Mouse (Mus musculus): ENCODE results near the gene Emc8. TPM values are rescaled to one million over a fixed set of nuclear protein-coding genes. Genes with fewer than 3 reads are reported as not detected.
A peak's percentile ranks its signal among the peaks of the same experiment; 100 is the strongest.

The Emc8 gene
- polyA plus RNA-seq (2014; fragmentation: Nextera tagmentation; extraction: Ambion mirVana): 369 TPM in 2 replicates

DNA sequence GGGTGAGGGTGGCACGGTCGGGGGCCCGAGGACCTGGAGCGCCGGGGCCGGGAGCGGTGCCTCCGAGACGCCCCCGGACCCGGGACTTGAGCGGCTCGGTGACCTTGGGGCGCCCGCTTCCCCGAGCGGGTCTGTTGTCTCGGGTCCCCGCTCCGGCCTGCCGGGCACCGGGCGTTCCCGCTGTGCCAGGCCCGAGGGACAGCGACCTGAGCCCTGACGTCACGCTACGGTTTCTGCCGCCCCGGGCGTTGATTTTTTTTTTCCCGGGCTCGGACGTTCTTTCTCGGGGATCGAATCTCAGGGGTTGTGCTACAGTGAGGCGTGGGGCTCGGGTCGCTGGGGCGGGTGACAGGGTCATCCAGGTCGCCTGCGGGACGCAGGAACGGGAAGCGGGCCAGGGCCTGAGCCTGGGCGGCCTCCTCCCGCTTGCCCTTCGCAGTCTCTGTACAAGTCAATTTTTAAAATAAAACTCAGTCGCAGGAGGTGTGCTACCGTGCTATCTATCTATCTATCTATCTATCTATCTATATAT lies at the start of gene Emc8:
Gene Emc8 (minus strand): TSS at position 200 of the 532 bp plus-strand sequence.
- peak within 1 kb of the TSS; percentile 95 for H3K9ac ChIP-seq (ENCODE audit: low read length)
- no peaks in the 10 kb centered on the region for H3K27me3 ChIP-seq (ENCODE audit: control insufficient read depth, insufficient read depth, low read length)
- under 1% methylated on average over 46 of the region's 51 CpGs for WGBS
- H3K9me3 ChIP-seq (ENCODE audit: control insufficient read depth, low read length): no peaks in the 10 kb centered on the region
- peak within 1 kb of the TSS; percentile 97 for H3K4me3 ChIP-seq (ENCODE audit: low read depth, low read length)
- peak within 1 kb of the TSS; percentile 83 for H3K27ac ChIP-seq (replicated peaks; ENCODE audit: low read depth, low read length)
- peaks cover 14% of the 10 kb centered on the region for H3K36me3 ChIP-seq (ENCODE audit: control insufficient read depth, insufficient read depth, low read length)
- peak within 1 kb of the TSS; percentile 90 for H3K4me2 ChIP-seq (ENCODE audit: low read depth, severe bottlenecking)
- DNase-seq (ENCODE audit: low spot score): no peak
- H3K4me1 ChIP-seq (ENCODE audit: control insufficient read depth, insufficient read depth, low read length): peaks cover 19% of the 10 kb centered on the region
- ATAC-seq (ENCODE audit: insufficient number of reproducible peaks, low FRiP score, low TSS enrichment, low read depth): no peak

DNA sequence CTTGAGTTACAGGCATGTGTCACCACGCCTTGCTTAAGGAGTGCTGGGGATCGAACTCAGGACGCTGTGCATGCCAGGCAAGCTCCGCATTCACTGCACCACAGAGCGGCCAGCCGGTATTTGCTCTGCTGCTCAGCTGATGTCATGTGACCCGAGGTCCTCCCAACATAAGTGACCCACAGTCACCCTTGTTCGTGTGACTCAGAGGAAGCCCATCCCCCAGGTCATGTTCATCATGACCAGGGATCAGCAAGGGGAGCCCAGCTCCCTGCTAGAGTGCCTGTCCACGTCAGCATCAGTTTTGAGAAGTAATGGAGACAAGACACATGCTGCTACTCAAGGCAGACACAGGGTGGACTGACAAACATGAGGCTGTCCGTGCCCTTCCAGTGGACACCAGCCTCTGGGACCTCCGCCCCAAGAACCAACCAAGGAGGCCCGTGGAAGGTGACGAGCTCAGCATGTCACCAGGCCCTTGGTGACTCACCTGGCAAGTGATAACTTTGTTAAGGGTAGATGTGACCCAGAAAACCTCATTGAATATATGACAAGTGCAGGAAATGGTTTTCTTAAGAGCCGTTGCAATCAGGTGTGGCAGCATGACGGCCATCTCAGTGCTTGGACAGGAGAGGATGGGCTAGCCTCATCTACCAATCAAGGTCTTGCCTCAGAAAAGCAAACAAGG lies 47.8 kb upstream of the Emc8 start:
- Histone ChIP-seq H3K4me1 (ENCODE audit: control insufficient read depth, insufficient read depth, low read length) (no peaks in the 10 kb centered on the region), H3K9ac (ENCODE audit: low read length) (no peak overlapping the region), H3K27ac (replicated peaks; ENCODE audit: low read depth, low read length) (no peak overlapping the region), H3K4me2 (ENCODE audit: low read depth, severe bottlenecking) (no peak overlapping the region), H3K27me3 (ENCODE audit: control insufficient read depth, insufficient read depth, low read length) (no peaks in the 10 kb centered on the region), H3K36me3 (ENCODE audit: control insufficient read depth, insufficient read depth, low read length) (no peaks in the 10 kb centered on the region), H3K9me3 (ENCODE audit: control insufficient read depth, low read length) (no peaks in the 10 kb centered on the region), H3K4me3 (ENCODE audit: low read depth, low read length) (no peak overlapping the region)
- DNase-seq (ENCODE audit: low spot score): no peak
- ATAC-seq (ENCODE audit: insufficient number of reproducible peaks, low FRiP score, low TSS enrichment, low read depth): no peak
- 79% methylated on average over 15 of the region's 15 CpGs for WGBS

DNA sequence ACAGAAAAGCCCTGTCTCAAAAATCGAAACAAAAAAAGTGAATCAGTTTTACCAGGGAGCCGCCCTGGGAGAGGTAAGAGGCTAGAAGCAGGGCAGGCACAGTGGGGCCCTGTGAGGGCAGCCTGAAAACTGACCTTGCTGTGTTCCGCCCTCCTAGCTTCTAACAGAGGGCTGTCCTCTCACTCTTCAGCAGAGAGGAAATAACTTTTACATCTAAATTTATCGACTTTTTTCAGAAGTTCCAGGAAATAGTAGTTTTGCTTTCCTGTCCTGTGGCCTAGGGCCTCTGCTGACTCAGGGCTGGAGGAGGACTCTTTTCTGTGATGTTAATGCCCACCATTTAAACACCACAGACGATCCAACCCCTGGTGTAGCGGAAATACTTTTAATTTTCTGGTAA lies 46.8 kb upstream of the Emc8 start:
- ATAC-seq (ENCODE audit: insufficient number of reproducible peaks, low FRiP score, low TSS enrichment, low read depth): no peak
- no peaks in the 10 kb centered on the region for H3K9me3 ChIP-seq (ENCODE audit: control insufficient read depth, low read length)
- no peak overlapping the region for H3K9ac ChIP-seq (ENCODE audit: low read length)
- DNase-seq (ENCODE audit: low spot score): no peak
- H3K4me2 ChIP-seq (ENCODE audit: low read depth, severe bottlenecking): no peak overlapping the region
- no peak overlapping the region for H3K27ac ChIP-seq (replicated peaks; ENCODE audit: low read depth, low read length)
- no peak overlapping the region for H3K4me3 ChIP-seq (ENCODE audit: low read depth, low read length)
- no peaks in the 10 kb centered on the region for H3K27me3 ChIP-seq (ENCODE audit: control insufficient read depth, insufficient read depth, low read length)
- 81% methylated on average over 6 of the region's 6 CpGs for WGBS
- no peaks in the 10 kb centered on the region for H3K36me3 ChIP-seq (ENCODE audit: control insufficient read depth, insufficient read depth, low read length)
- H3K4me1 ChIP-seq (ENCODE audit: control insufficient read depth, insufficient read depth, low read length): no peaks in the 10 kb centered on the region

DNA sequence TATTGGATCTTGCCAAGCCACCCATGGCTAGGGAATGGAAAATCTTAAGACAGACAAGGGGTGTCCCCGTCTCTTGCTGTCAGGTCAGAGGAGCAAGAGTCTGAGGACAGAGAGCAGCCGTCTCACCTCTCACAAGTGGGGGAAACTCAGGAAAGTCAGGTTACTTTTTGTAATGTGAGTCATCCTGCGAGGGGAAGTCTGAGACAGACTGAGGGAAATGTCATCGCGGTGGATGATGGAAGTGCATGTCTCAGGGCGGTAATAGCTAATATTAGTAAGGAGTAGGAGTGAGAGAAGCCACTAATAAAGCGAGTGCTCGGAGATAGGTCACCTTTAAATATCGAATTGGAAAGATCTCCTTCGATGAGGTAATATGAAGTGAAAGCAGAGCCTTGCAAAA lies 40.8 kb upstream of the Emc8 start:
- no peaks in the 10 kb centered on the region for H3K36me3 ChIP-seq (ENCODE audit: control insufficient read depth, insufficient read depth, low read length)
- no peak for ATAC-seq (ENCODE audit: insufficient number of reproducible peaks, low FRiP score, low TSS enrichment, low read depth)
- no peak for DNase-seq (ENCODE audit: low spot score)
- H3K27ac ChIP-seq (replicated peaks; ENCODE audit: low read depth, low read length): no peak overlapping the region
- H3K4me1 ChIP-seq (ENCODE audit: control insufficient read depth, insufficient read depth, low read length): 0 out of 2 replicates have a peak, but pooled peaks cover 3% of the 10 kb centered on the region
- no peaks in the 10 kb centered on the region for H3K9me3 ChIP-seq (ENCODE audit: control insufficient read depth, low read length)
- H3K4me2 ChIP-seq (ENCODE audit: low read depth, severe bottlenecking): no peak overlapping the region
- no peak overlapping the region for H3K9ac ChIP-seq (ENCODE audit: low read length)
- 83% methylated on average over 10 of the region's 10 CpGs for WGBS
- H3K27me3 ChIP-seq (ENCODE audit: control insufficient read depth, insufficient read depth, low read length): no peaks in the 10 kb centered on the region
- H3K4me3 ChIP-seq (ENCODE audit: low read depth, low read length): no peak overlapping the region

DNA sequence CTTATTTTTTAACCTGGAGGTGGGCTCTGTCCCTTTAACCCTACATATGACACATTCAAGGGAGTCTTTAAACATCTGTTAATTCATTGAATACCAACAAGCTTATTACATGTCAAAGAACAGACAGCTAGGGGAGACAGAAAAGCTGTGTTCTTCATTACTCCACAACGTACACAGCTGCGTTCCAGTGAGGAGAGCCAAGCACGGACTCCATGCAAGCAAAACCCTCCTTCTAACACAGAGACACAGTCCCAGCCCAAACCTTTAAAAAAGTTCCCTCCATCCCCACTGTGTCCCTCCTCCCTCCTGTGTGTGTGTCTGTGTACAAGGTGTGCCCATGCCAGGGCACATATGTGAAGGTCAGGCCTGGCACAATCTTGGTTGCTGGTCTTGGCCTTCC lies 37.8 kb upstream of the Emc8 start:
- H3K36me3 ChIP-seq (ENCODE audit: control insufficient read depth, insufficient read depth, low read length): no peaks in the 10 kb centered on the region
- no peak overlapping the region for H3K4me3 ChIP-seq (ENCODE audit: low read depth, low read length)
- H3K4me2 ChIP-seq (ENCODE audit: low read depth, severe bottlenecking): no peak overlapping the region
- no peak overlapping the region for H3K27ac ChIP-seq (replicated peaks; ENCODE audit: low read depth, low read length)
- ATAC-seq (ENCODE audit: insufficient number of reproducible peaks, low FRiP score, low TSS enrichment, low read depth) (no peak), DNase-seq (ENCODE audit: low spot score) (no peak)
- H3K9me3 ChIP-seq (ENCODE audit: control insufficient read depth, low read length): no peaks in the 10 kb centered on the region
- whole genome bisulfite sequencing: 77% methylated on average over 3 of the region's 3 CpGs
- 0 out of 2 replicates have a peak, but pooled peaks cover 3% of the 10 kb centered on the region for H3K4me1 ChIP-seq (ENCODE audit: control insufficient read depth, insufficient read depth, low read length)
- H3K27me3 ChIP-seq (ENCODE audit: control insufficient read depth, insufficient read depth, low read length): no peaks in the 10 kb centered on the region
- H3K9ac ChIP-seq (ENCODE audit: low read length): no peak overlapping the region

DNA sequence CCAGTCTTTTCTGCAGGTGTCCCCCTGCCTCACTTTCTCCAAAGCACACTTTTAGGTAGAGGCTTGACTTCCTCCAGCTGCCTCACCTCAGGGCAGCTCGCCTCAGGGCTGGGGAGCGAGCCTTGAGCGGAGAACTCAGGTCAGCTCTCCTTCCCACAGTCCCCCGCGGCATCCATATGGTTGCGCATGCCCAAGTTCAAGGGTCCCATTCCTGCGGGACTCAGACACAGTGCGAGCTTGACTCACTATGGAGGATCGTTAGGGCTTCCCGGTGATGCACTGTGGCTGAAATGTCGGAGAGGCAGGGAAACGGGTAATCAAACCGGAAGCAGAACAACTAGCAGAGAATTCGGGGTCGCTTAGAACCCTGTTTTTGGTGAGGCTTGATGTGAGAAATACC lies 36.8 kb upstream of the Emc8 start:
- no peak overlapping the region for H3K4me2 ChIP-seq (ENCODE audit: low read depth, severe bottlenecking)
- WGBS: 70% methylated on average over 15 of the region's 15 CpGs
- H3K4me3 ChIP-seq (ENCODE audit: low read depth, low read length): no peak overlapping the region
- 0 out of 2 replicates have a peak, but pooled peaks cover 3% of the 10 kb centered on the region for H3K4me1 ChIP-seq (ENCODE audit: control insufficient read depth, insufficient read depth, low read length)
- H3K9me3 ChIP-seq (ENCODE audit: control insufficient read depth, low read length): no peaks in the 10 kb centered on the region
- no peak overlapping the region for H3K9ac ChIP-seq (ENCODE audit: low read length)
- H3K36me3 ChIP-seq (ENCODE audit: control insufficient read depth, insufficient read depth, low read length): no peaks in the 10 kb centered on the region
- ATAC-seq (ENCODE audit: insufficient number of reproducible peaks, low FRiP score, low TSS enrichment, low read depth) (no peak), DNase-seq (ENCODE audit: low spot score) (no peak)
- H3K27me3 ChIP-seq (ENCODE audit: control insufficient read depth, insufficient read depth, low read length): no peaks in the 10 kb centered on the region
- H3K27ac ChIP-seq (replicated peaks; ENCODE audit: low read depth, low read length): no peak overlapping the region

DNA sequence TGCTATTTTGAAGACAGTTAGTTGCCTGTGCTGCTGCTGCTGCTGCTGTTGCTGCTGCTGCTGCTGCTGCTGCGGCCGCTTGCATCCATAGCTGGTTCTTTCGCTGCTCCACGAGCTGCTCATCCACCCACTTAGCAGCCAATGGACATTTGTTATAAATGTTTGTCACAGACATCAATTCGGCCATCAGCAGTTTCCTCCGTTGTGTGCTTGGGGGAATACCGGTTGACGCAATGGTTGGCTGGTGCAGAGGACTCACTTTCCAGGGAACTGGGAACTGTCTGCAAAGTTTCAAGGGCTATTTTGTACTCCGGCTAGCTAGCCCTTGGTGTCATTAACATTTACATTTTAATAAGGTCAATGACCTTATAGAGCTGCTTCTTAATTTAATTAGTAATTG lies 35.8 kb upstream of the Emc8 start:
- ATAC-seq (ENCODE audit: insufficient number of reproducible peaks, low FRiP score, low TSS enrichment, low read depth) (no peak), DNase-seq (ENCODE audit: low spot score) (no peak)
- Histone ChIP-seq H3K9ac (ENCODE audit: low read length) (no peak overlapping the region), H3K4me1 (ENCODE audit: control insufficient read depth, insufficient read depth, low read length) (0 out of 2 replicates have a peak, but pooled peaks cover 3% of the 10 kb centered on the region), H3K9me3 (ENCODE audit: control insufficient read depth, low read length) (no peaks in the 10 kb centered on the region), H3K4me3 (ENCODE audit: low read depth, low read length) (no peak overlapping the region), H3K4me2 (ENCODE audit: low read depth, severe bottlenecking) (no peak overlapping the region), H3K27ac (replicated peaks; ENCODE audit: low read depth, low read length) (no peak overlapping the region), H3K27me3 (ENCODE audit: control insufficient read depth, insufficient read depth, low read length) (no peaks in the 10 kb centered on the region), H3K36me3 (ENCODE audit: control insufficient read depth, insufficient read depth, low read length) (no peaks in the 10 kb centered on the region)
- WGBS: 16% methylated on average over 9 of the region's 9 CpGs

DNA sequence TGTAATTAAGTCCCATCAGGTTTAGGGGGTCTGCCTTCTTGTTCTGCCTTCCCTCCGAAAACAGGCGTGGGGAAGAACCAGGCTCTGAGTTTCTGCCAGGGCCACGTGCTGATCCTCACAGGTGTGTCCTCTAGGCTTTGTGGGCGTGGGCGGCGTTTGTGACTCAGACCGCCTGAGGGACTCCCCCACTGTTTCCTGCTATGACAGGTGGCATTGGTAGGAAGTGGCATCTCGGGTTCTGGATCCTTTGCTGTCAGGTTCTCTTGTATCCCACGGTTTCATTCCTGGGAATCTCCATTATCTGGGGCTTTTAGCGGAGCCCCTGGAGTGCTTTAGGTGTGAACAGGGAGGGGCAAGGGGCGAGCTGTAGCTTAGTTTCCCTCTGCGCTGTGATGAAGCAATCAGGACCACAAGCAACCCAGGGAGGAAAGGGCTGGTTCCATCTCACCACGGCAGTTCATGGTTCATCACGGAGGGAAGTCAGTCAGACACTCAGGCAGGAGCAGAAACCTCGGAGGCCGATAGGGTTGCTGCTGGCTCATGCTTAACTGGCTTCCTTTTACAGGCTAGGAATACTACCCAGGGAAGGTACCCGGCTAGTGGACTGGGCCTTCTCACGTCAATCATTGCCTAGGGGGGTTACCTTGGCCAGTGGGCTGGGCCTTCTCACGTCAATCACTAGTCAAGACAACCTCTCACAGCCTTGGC lies 33.5 kb upstream of the Emc8 start:
- Histone ChIP-seq H3K4me2 (ENCODE audit: low read depth, severe bottlenecking) (no peak overlapping the region), H3K9me3 (ENCODE audit: control insufficient read depth, low read length) (no peaks in the 10 kb centered on the region), H3K27me3 (ENCODE audit: control insufficient read depth, insufficient read depth, low read length) (no peaks in the 10 kb centered on the region), H3K9ac (ENCODE audit: low read length) (no peak overlapping the region), H3K4me1 (ENCODE audit: control insufficient read depth, insufficient read depth, low read length) (0 out of 2 replicates have a peak, but pooled peaks cover 3% of the 10 kb centered on the region), H3K36me3 (ENCODE audit: control insufficient read depth, insufficient read depth, low read length) (no peaks in the 10 kb centered on the region), H3K27ac (replicated peaks; ENCODE audit: low read depth, low read length) (no peak overlapping the region), H3K4me3 (ENCODE audit: low read depth, low read length) (no peak overlapping the region)
- no peak for ATAC-seq (ENCODE audit: insufficient number of reproducible peaks, low FRiP score, low TSS enrichment, low read depth)
- 46% methylated on average over 19 of the region's 19 CpGs for WGBS
- DNase-seq (ENCODE audit: low spot score): no peak
